Mouse (Mus musculus): ENCODE data around the gene Lca5. TPM values are rescaled to one million over a fixed set of nuclear protein-coding genes. Genes with fewer than 3 reads are reported as not detected.

Gene Lca5
- polyA plus RNA-seq, 1 experiment from 2014 or later, result 0.45 TPM

GRCm38 (mm10) chr9:83434489-83434888, 6.4 kb downstream of the Lca5 start:
- Histone ChIP-seq H3K9me3 (ENCODE audit: low read length) (no peaks in the 10 kb centered on the region), H3K27ac (ENCODE audit: low read depth) (no peak overlapping the region), H3K36me3 (replicated peaks; ENCODE audit: insufficient read depth, low read length) (no peaks in the 10 kb centered on the region), H3K4me2 (ENCODE audit: low read depth, low read length) (no peak overlapping the region), H3K9ac (replicated peaks) (no peak overlapping the region), H3K4me3 (ENCODE audit: low read depth, low read length) (no peak overlapping the region), H3K27me3 (ENCODE audit: insufficient read depth, low read length) (no peaks in the 10 kb centered on the region), H3K4me1 (ENCODE audit: insufficient read depth) (no peaks in the 10 kb centered on the region)
- TF ChIP-seq CTCF (IDR thresholded peaks at IDR 0.05; ENCODE audit: low read depth) (no peak), EP300 (IDR thresholded peaks at IDR 0.05; ENCODE audit: low read depth) (no peak)
- 63% methylated on average over 4 of the region's 4 CpGs for WGBS (ENCODE audit: insufficient replicate concordance)
- DNase-seq (peak; percentile 3), ATAC-seq (no peak)

- peak; percentile 47 for DNase-seq
- Histone ChIP-seq H3K36me3 (replicated peaks; ENCODE audit: insufficient read depth, low read length) (no peaks in the 10 kb centered on the region), H3K4me1 (ENCODE audit: insufficient read depth) (no peaks in the 10 kb centered on the region), H3K27me3 (ENCODE audit: insufficient read depth, low read length) (no peaks in the 10 kb centered on the region), H3K27ac (ENCODE audit: low read depth) (no peak overlapping the region), H3K9me3 (ENCODE audit: low read length) (no peaks in the 10 kb centered on the region), H3K9ac (replicated peaks) (no peak overlapping the region), H3K4me2 (ENCODE audit: low read depth, low read length) (no peak overlapping the region), H3K4me3 (ENCODE audit: low read depth, low read length) (no peak overlapping the region)
- TF ChIP-seq EP300 (IDR thresholded peaks at IDR 0.05; ENCODE audit: low read depth) (no peak), CTCF (IDR thresholded peaks at IDR 0.05; ENCODE audit: low read depth) (peak; percentile 57)
- WGBS (ENCODE audit: insufficient replicate concordance), result 47% methylated on average over 7 of the region's 7 CpGs
- no peak for ATAC-seq
Observed at GRCm38 (mm10) chr9:83433661-83434060, 7.3 kb downstream of the Lca5 start.

DNA sequence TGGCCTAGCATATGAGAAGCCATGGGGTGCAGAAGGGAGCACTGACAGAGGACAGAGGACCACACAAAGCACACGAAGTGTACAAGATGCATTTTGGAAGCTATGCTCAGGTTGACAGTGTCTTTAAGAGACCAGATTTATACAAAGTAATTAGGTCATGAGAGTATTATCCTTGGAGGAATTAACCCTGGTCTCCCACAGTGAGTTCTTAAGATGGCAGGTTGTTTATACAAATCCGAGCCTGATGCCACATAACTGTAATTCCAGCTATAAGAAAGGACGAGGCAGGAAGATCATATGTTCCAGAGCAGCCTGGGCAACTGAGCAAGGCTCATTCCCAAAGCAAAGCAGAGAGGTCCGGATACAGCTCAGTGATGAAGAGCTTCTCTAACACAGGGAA, 13.0 kb downstream of the Lca5 start:
- Histone ChIP-seq H3K27me3 (ENCODE audit: insufficient read depth, low read length) (no peaks in the 10 kb centered on the region), H3K9ac (replicated peaks) (no peak overlapping the region), H3K27ac (ENCODE audit: low read depth) (no peak overlapping the region), H3K4me2 (ENCODE audit: low read depth, low read length) (no peak overlapping the region), H3K9me3 (ENCODE audit: low read length) (no peaks in the 10 kb centered on the region), H3K4me3 (ENCODE audit: low read depth, low read length) (no peak overlapping the region), H3K4me1 (ENCODE audit: insufficient read depth) (no peaks in the 10 kb centered on the region), H3K36me3 (replicated peaks; ENCODE audit: insufficient read depth, low read length) (no peaks in the 10 kb centered on the region; the same call in 1 of the 2 replicates)
- TF ChIP-seq CTCF (IDR thresholded peaks at IDR 0.05; ENCODE audit: low read depth) (no peak), EP300 (IDR thresholded peaks at IDR 0.05; ENCODE audit: low read depth) (no peak)
- DNase-seq, result no peak
- 80% methylated on average over 4 of the region's 4 CpGs for WGBS (ENCODE audit: insufficient replicate concordance)
- no peak for ATAC-seq

- TF ChIP-seq EP300 (IDR thresholded peaks at IDR 0.05; ENCODE audit: low read depth) (no peak), CTCF (IDR thresholded peaks at IDR 0.05; ENCODE audit: low read depth) (no peak)
- DNase-seq (no peak), ATAC-seq (no peak)
- no peak overlapping the region for H3K9ac ChIP-seq (replicated peaks)
- H3K4me3 ChIP-seq (ENCODE audit: low read depth, low read length), result no peak overlapping the region
- WGBS (ENCODE audit: insufficient replicate concordance), result 84% methylated on average over 5 of the region's 5 CpGs
- H3K4me1 ChIP-seq (ENCODE audit: insufficient read depth), result no peaks in the 10 kb centered on the region
- no peaks in the 10 kb centered on the region for H3K27me3 ChIP-seq (ENCODE audit: insufficient read depth, low read length)
- no peaks in the 10 kb centered on the region; the same call in 1 of the 2 replicates for H3K36me3 ChIP-seq (replicated peaks; ENCODE audit: insufficient read depth, low read length)
- no peak overlapping the region for H3K27ac ChIP-seq (ENCODE audit: low read depth)
- no peak overlapping the region for H3K4me2 ChIP-seq (ENCODE audit: low read depth, low read length)
- no peaks in the 10 kb centered on the region for H3K9me3 ChIP-seq (ENCODE audit: low read length)
Observed at GRCm38 (mm10) chr9:83418965-83419364, 22.0 kb downstream of the Lca5 start.

DNA sequence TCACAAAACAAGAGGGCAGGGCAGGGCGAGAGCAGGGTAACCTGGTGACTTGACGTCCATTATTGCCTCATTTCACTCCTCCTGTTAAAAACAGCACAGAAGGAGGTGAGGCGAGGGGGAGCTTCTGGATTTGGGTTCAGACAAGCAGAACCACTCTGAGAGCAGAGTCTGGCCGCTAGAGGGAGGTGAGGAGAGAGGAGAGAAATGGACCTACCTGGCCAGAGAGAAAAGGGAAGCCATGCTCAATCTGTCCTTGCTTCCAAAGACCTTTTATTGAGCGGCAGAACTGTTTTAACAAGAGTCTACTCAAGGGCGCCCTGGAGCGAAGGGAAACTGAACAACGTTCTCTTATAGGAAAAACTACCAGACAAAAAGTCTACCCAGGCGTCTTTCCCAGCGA, 27.9 kb downstream of the Lca5 start:
- Histone ChIP-seq H3K4me2 (ENCODE audit: low read depth, low read length) (no peak overlapping the region), H3K9me3 (ENCODE audit: low read length) (no peaks in the 10 kb centered on the region), H3K4me3 (ENCODE audit: low read depth, low read length) (no peak overlapping the region), H3K27me3 (ENCODE audit: insufficient read depth, low read length) (no peaks in the 10 kb centered on the region), H3K36me3 (replicated peaks; ENCODE audit: insufficient read depth, low read length) (no peaks in the 10 kb centered on the region), H3K9ac (replicated peaks) (no peak overlapping the region), H3K27ac (ENCODE audit: low read depth) (no peak overlapping the region), H3K4me1 (ENCODE audit: insufficient read depth) (no peaks in the 10 kb centered on the region)
- 66% methylated on average over 10 of the region's 10 CpGs for WGBS (ENCODE audit: insufficient replicate concordance)
- ATAC-seq, result no peak
- TF ChIP-seq EP300 (IDR thresholded peaks at IDR 0.05; ENCODE audit: low read depth), result no peak
- peak; percentile 47 for TF ChIP-seq CTCF (IDR thresholded peaks at IDR 0.05; ENCODE audit: low read depth)
- DNase-seq, result peak; percentile 24

DNA sequence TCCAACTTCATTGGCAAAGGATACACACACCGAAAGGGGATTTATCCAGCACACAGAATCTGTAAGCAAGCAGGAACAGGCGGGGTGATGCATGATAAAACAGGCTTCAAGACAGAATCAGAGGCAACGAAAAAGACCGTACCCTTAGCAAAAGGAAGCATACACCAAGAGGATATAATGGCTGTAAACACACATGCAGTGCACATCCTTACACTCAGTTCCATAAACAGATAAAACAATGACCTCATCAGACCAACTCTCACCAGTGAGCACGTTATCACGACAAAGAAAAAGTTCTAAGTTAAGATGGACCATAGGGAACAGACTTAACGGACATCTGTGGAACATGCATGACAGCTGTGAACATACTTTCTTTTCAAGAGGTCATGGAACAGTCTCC, 35.8 kb downstream of the Lca5 start:
- no peak overlapping the region for H3K27ac ChIP-seq (ENCODE audit: low read depth)
- H3K27me3 ChIP-seq (ENCODE audit: insufficient read depth, low read length), result no peaks in the 10 kb centered on the region
- ATAC-seq (no peak), DNase-seq (no peak)
- H3K9ac ChIP-seq (replicated peaks), result no peak overlapping the region
- no peaks in the 10 kb centered on the region for H3K4me1 ChIP-seq (ENCODE audit: insufficient read depth)
- no peak overlapping the region for H3K4me3 ChIP-seq (ENCODE audit: low read depth, low read length)
- TF ChIP-seq CTCF (IDR thresholded peaks at IDR 0.05; ENCODE audit: low read depth) (no peak), EP300 (IDR thresholded peaks at IDR 0.05; ENCODE audit: low read depth) (no peak)
- no peaks in the 10 kb centered on the region for H3K9me3 ChIP-seq (ENCODE audit: low read length)
- WGBS (ENCODE audit: insufficient replicate concordance), result 68% methylated on average over 7 of the region's 7 CpGs
- no peaks in the 10 kb centered on the region for H3K36me3 ChIP-seq (replicated peaks; ENCODE audit: insufficient read depth, low read length)
- no peak overlapping the region for H3K4me2 ChIP-seq (ENCODE audit: low read depth, low read length)

GRCm38 (mm10) chr9:83400783-83401182, 40.1 kb downstream of the Lca5 start:
- no peaks in the 10 kb centered on the region for H3K36me3 ChIP-seq (replicated peaks; ENCODE audit: insufficient read depth, low read length)
- no peak overlapping the region for H3K4me2 ChIP-seq (ENCODE audit: low read depth, low read length)
- WGBS (ENCODE audit: insufficient replicate concordance), result 30% methylated on average over 3 of the region's 3 CpGs
- DNase-seq (no peak), ATAC-seq (no peak)
- H3K4me1 ChIP-seq (ENCODE audit: insufficient read depth), result no peaks in the 10 kb centered on the region
- TF ChIP-seq CTCF (IDR thresholded peaks at IDR 0.05; ENCODE audit: low read depth) (no peak), EP300 (IDR thresholded peaks at IDR 0.05; ENCODE audit: low read depth) (no peak)
- no peaks in the 10 kb centered on the region for H3K9me3 ChIP-seq (ENCODE audit: low read length)
- no peak overlapping the region for H3K4me3 ChIP-seq (ENCODE audit: low read depth, low read length)
- no peaks in the 10 kb centered on the region for H3K27me3 ChIP-seq (ENCODE audit: insufficient read depth, low read length)
- no peak overlapping the region for H3K27ac ChIP-seq (ENCODE audit: low read depth)
- no peak overlapping the region for H3K9ac ChIP-seq (replicated peaks)
